Mouse (Mus musculus): ENCODE measurements at regions not wholly inside any gene's neighbourhood (a gene's known extent, or its start where the extent isn't known, plus 50 kb on each side); places are given as distances from the start of the nearest gene placed in this dataset.

- no peak for TF ChIP-seq POLR2A (IDR thresholded peaks at IDR 0.05; ENCODE audit: insufficient read depth, low read length)
- no peak for TF ChIP-seq CTCF (IDR thresholded peaks at IDR 0.05; ENCODE audit: low read depth, low read length)
- TF ChIP-seq EP300 (IDR thresholded peaks at IDR 0.05; ENCODE audit: insufficient read depth, low read depth, low read length) = no peak
These were observed 157.6 kb downstream of the Gm906 start for GRCm38 (mm10) chr13:50092537-50092936.

Data from ES-Bruce4 (cell line).